Mouse (Mus musculus) adrenal gland, adult 2 months (tissue): Measurements from ENCODE around the gene Col4a3. TPM values are rescaled to one million over a fixed set of nuclear protein-coding genes. Genes with fewer than 3 reads are reported as not detected.
A peak's percentile ranks its signal among the peaks of the same experiment; 100 is the strongest.

Experiments
- DNase-seq: peaks from one replicate; pipeline ENCODE4 v3.0.0; 2021
- polyA plus RNA-seq: library from polyadenylated mRNA; depleted of rRNA; stranded (reverse); fragments of >200 nt; gene quantifications from 2 replicates; pipeline ENCODE4 v1.2.3, GENCODE M21; 2012
- total RNA-seq, 2 experiments: library from RNA; stranded (reverse); gene quantifications; 2 replicates each; pipeline ENCODE4 v1.2.3; 2021

Col4a3 gene
- total and polyA plus RNA-seq, 3 experiments, result 0.74 to 3.5 (median 1.8) TPM

GRCm38 (mm10) chr1:82605856-82606255, 19.1 kb downstream of the Col4a3 start:
- no peak for DNase-seq

GRCm38 (mm10) chr1:82608646-82609262, 22.0 kb downstream of the Col4a3 start:
- no peak for DNase-seq

- DNase-seq, result no peak
Observed at GRCm38 (mm10) chr1:82612061-82612660, 25.4 kb downstream of the Col4a3 start.

GRCm38 (mm10) chr1:82618001-82618400, 31.3 kb downstream of the Col4a3 start:
- DNase-seq, result no peak

GRCm38 (mm10) chr1:82618592-82618991, 31.9 kb downstream of the Col4a3 start:
- no peak for DNase-seq

- no peak for DNase-seq
Observed at GRCm38 (mm10) chr1:82619981-82620380, 33.3 kb downstream of the Col4a3 start.

GRCm38 (mm10) chr1:82624934-82625333, 38.2 kb downstream of the Col4a3 start:
- DNase-seq, result no peak

GRCm38 (mm10) chr1:82625474-82625873, 38.8 kb downstream of the Col4a3 start:
- DNase-seq, result no peak

- DNase-seq, result no peak
Observed at GRCm38 (mm10) chr1:82627652-82628051, 40.9 kb downstream of the Col4a3 start.

GRCm38 (mm10) chr1:82629495-82629894, 42.8 kb downstream of the Col4a3 start:
- DNase-seq, result no peak

GRCm38 (mm10) chr1:82631169-82631792, 44.6 kb downstream of the Col4a3 start:
- no peak for DNase-seq

- DNase-seq, result peak; percentile 85
Observed at GRCm38 (mm10) chr1:82634545-82635253, 48.0 kb downstream of the Col4a3 start.

- no peak for DNase-seq
Observed at GRCm38 (mm10) chr1:82635254-82635620, 48.5 kb downstream of the Col4a3 start.

- DNase-seq, result peak; percentile 34
Observed at GRCm38 (mm10) chr1:82636321-82636720, 49.6 kb downstream of the Col4a3 start.

- no peak for DNase-seq
Observed at GRCm38 (mm10) chr1:82637414-82637813, 50.7 kb downstream of the Col4a3 start.

GRCm38 (mm10) chr1:82638428-82638827, 51.7 kb downstream of the Col4a3 start:
- DNase-seq, result no peak

GRCm38 (mm10) chr1:82641316-82641987, 54.7 kb downstream of the Col4a3 start:
- peak; percentile 62 for DNase-seq

- no peak for DNase-seq
Observed at GRCm38 (mm10) chr1:82647989-82648388, 61.3 kb downstream of the Col4a3 start.

- DNase-seq, result no peak
Observed at GRCm38 (mm10) chr1:82650868-82651267, 64.1 kb downstream of the Col4a3 start.

- no peak for DNase-seq
Observed at GRCm38 (mm10) chr1:82654046-82654445, 67.3 kb downstream of the Col4a3 start.

- no peak for DNase-seq
Observed at GRCm38 (mm10) chr1:82656452-82656851, 69.7 kb downstream of the Col4a3 start.

GRCm38 (mm10) chr1:82662269-82662668, 75.5 kb downstream of the Col4a3 start:
- no peak for DNase-seq
